Comparison of ENCODE assay signal across 22 mouse cellular contexts in genomic region chr11:6998810-6999209, GRCm38 (mm10).
"Had no signal": no experiment of that assay in that cellular context is flagged by ENCODE, and none has a peak within 500 bp of the region (broad histone marks: within the 10 kb centered on the region; RNA-seq: fewer than 3 reads in every experiment).

No protein-coding gene starts in this region.

- H3K4me3 ChIP-seq: left cerebral cortex, adult 2 months; lung, embryonic 15.5 days; megakaryocyte, embryonic 14.5 days; midbrain, embryonic 10.5 days; midbrain, embryonic 13.5 days; myocyte; neural tube, embryonic 13.5 days; stomach, embryonic 15.5 days had no signal

- H3K36me3 ChIP-seq: lung, embryonic 15.5 days; midbrain, embryonic 10.5 days; midbrain, embryonic 13.5 days; neural tube, embryonic 13.5 days; stomach, embryonic 15.5 days had no signal

- H3K9ac ChIP-seq: liver, embryonic 14.5 days; lung, embryonic 15.5 days; midbrain, embryonic 13.5 days; neural tube, embryonic 13.5 days; stomach, embryonic 15.5 days had no signal

- H3K4me1 ChIP-seq: lung, embryonic 15.5 days; megakaryocyte, embryonic 14.5 days; midbrain, embryonic 13.5 days; neural tube, embryonic 13.5 days; stomach, embryonic 15.5 days had no signal

- H3K4me2 ChIP-seq: lung, embryonic 15.5 days; midbrain, embryonic 13.5 days; neural tube, embryonic 13.5 days; stomach, embryonic 15.5 days had no signal

- H3K27ac ChIP-seq: left cerebral cortex, adult 2 months; liver, embryonic 14.5 days; lung, embryonic 15.5 days; midbrain, embryonic 10.5 days; midbrain, embryonic 13.5 days; neural tube, embryonic 13.5 days; stomach, embryonic 15.5 days had no signal

- H3K9me3 ChIP-seq: lung, embryonic 15.5 days; midbrain, embryonic 10.5 days; neural tube, embryonic 13.5 days; stomach, embryonic 15.5 days had no signal

- ATAC-seq: intestine, postnatal 0 days; midbrain, embryonic 13.5 days; midbrain, embryonic 16.5 days had no signal

- DNase-seq: kidney, adult 8-10 months; kidney, postnatal 4 days; layer of hippocampus, postnatal 36 days; lung, adult 18-20 months; lung, postnatal 10 days; lung, postnatal 36 days; retina, postnatal 1 day; right cerebral cortex, postnatal 25 days; spleen, adult 18-20 months; thymus, adult 18-20 months; thymus, postnatal 4 days had no signal

- H3K27me3 ChIP-seq: lung, embryonic 15.5 days; megakaryocyte, embryonic 14.5 days; neural tube, embryonic 13.5 days; stomach, embryonic 15.5 days had no signal
